Mouse (Mus musculus) CD4-positive, CD25-positive, alpha-beta regulatory T cell, adult 4 months (primary cell): ENCODE results near the gene Scamp1. TPM values are rescaled to one million over a fixed set of nuclear protein-coding genes. Genes with fewer than 3 reads are reported as not detected.

Source experiments
- ATAC-seq: one replicate; pipeline ENCODE4 v1.8.0; 2017
- polyA plus RNA-seq, 2 experiments: library from polyadenylated mRNA; unstranded; fragments of 100-300 nt; shearing (Covaris generic); gene quantifications; one replicate each; pipeline ENCODE4 v1.2.1; 2017

Scamp1 gene
- polyA plus RNA-seq, 2 experiments from 2014 or later, result 2.5 to 3.0 TPM

DNA sequence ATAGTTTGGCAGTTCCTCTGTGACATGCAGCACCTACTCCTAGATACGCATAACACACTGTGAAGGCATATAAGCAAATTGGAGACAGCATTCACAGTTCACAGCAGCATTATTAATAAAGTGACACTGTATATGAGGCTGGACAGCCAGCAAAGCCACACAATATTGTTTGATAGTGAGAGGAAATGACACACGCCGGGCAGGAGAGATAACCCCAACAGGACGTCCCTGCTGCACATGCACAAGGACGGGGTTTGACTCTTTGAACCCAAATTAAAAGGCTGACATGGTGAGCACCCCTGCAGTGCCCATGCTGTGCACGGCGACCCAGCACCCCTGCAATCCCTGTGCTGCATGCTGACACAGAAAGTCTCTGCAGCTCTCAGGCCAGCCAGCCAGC is 17.5 kb downstream of the Scamp1 start:
- ATAC-seq, result no peak

GRCm38 (mm10) chr13:94267190-94267589 is 18.5 kb downstream of the Scamp1 start:
- no peak for ATAC-seq

- no peak for ATAC-seq
These were observed 19.1 kb downstream of the Scamp1 start for GRCm38 (mm10) chr13:94266530-94266929.

- ATAC-seq, result no peak
These were observed 20.4 kb downstream of the Scamp1 start for GRCm38 (mm10) chr13:94265291-94265690.

GRCm38 (mm10) chr13:94263943-94264342 is 21.7 kb downstream of the Scamp1 start:
- ATAC-seq, result no peak

DNA sequence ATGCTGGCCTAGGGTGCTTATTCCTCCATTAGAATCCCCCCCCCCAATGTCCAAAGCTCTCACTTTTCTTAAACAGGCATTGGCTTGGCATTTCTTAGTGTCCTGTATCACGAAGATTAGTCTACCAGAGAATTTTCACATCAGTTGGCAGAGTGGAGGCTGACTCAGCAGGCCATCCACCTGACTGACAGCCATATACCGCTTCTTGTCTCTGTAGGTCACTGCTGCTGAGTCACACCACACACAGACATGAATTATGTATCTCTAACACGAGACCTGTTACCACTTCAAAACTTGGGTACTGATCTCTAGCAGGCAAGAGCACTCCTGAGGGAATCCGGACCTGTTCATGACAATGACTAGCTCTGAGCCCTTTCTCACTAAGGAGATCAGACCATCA is 23.1 kb downstream of the Scamp1 start:
- no peak for ATAC-seq

GRCm38 (mm10) chr13:94261624-94262023 is 24.0 kb downstream of the Scamp1 start:
- ATAC-seq, result no peak

GRCm38 (mm10) chr13:94260961-94261360 is 24.7 kb downstream of the Scamp1 start:
- ATAC-seq, result no peak

- ATAC-seq, result no peak
These were observed 26.4 kb downstream of the Scamp1 start for GRCm38 (mm10) chr13:94259210-94259609.

GRCm38 (mm10) chr13:94258530-94258929 is 27.1 kb downstream of the Scamp1 start:
- no peak for ATAC-seq

- ATAC-seq, result no peak
These were observed 27.9 kb downstream of the Scamp1 start for GRCm38 (mm10) chr13:94257711-94258110.

DNA sequence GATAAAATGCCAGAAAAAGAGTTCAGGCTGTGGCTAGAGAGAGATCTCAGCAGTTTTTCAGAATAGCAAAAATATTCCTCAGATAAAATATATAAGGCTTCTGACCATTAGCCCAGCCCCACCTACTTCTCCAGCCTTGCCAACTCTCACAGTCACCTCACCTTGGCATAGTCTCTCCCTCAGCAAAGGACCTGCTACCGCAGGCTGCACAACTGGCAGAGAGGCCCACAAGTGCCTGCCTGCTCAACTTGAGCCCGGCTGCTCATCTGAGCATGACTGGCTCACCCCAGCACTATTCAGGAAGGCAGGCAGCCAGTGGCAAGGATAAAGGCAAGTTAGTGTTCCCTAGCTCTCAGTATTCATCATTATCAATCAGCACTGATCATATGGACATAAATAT is 30.5 kb downstream of the Scamp1 start:
- no peak for ATAC-seq

DNA sequence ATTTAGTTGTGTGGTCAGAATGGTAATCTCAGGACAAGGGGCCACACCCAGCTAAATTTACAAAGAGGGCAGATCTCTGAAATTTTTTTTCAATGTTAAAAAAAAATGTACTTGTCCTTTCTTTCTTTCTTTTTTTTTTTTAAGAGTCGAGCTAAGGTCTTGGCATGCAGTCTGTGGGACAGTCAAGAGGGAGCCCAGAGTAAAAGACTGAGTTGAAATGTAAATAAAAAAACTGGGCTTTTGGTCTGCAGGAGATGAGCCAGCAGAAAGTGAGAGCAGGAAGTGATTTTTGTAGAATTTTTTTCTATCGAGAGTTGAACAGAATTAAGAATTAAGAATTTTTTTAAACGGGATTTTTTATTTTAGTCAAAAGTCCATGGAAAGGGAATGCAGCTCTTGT is 31.4 kb downstream of the Scamp1 start:
- no peak for ATAC-seq

GRCm38 (mm10) chr13:94253052-94253451 is 32.6 kb downstream of the Scamp1 start:
- no peak for ATAC-seq

DNA sequence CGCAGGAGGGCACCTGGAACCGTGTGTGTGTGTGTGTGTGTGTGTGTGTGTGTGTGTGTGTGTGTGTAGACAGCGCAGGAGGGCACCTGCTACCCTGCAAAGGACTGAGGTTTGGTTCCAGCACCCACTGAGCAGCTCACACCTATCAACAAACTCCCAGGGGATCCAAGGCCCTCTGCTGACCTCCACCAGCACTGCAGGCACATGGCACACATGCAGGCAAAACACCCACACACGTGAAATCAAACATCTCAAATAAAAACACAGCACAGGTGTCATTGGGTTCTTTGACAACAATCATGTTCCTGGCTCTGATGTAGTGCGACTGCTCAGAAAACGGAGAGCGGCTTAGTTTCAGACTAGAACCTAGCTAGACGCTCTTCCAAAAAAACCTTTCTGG is 34.9 kb downstream of the Scamp1 start:
- ATAC-seq, result no peak

DNA sequence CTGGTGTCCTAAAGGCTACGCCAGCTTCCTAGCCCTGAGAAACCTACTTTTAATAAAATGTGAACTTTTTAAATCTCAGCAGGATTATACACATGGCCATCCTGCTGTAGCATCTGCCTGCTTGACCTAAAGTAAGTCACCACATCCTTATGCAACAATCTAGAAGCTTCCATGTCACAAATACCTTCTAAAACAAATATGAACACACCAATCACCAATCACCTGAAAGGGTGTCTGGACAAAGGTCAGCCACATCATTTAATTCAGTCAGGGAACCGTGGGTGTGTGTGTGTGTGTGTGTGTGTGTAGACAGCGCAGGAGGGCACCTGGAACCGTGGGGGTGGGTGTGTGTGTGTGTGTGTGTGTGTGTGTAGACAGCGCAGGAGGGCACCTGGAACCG is 35.5 kb downstream of the Scamp1 start:
- ATAC-seq, result no peak

DNA sequence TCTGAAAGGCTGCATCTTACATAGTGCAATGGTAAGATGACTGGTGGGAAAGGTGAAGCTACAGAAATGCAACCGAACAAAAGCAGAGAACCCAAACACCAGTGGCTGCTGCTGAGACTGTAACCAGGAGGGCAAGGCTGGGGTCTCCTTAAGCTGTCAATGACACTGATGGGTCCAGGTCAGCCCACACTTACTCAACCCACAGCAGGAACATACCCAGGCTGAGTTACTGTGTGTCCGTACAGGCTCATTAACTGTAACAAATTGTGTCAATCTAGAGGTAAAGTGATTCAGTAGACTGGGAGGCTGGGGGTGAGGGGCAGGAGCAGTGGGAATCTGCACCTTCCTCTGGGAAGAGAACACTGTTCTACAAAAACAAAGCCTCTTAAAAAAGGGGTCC is 42.8 kb downstream of the Scamp1 start:
- no peak for ATAC-seq

- ATAC-seq, result no peak
These were observed 43.6 kb downstream of the Scamp1 start for GRCm38 (mm10) chr13:94241892-94242524.

- ATAC-seq, result no peak
These were observed 44.8 kb downstream of the Scamp1 start for GRCm38 (mm10) chr13:94240873-94241272.

- ATAC-seq, result no peak
These were observed 45.5 kb downstream of the Scamp1 start for GRCm38 (mm10) chr13:94240111-94240510.

DNA sequence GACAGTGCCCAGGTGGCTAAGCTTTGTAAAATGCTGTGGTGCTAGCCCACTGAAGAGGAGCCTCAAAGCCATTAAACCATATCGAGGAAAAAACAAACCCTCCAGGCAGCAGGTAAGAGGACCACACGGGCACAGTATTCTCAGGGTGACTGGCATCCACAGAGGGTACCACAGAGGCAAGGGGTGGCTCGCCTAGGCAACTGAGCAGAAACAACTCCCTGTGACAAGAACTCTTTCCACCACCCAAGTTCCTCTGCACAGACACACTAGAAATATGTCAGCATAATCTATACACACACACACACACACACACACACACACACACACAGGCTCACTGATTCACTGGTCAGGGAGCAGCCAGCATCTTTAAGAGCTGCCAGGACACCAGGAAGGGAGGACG is 46.2 kb downstream of the Scamp1 start:
- ATAC-seq, result no peak

DNA sequence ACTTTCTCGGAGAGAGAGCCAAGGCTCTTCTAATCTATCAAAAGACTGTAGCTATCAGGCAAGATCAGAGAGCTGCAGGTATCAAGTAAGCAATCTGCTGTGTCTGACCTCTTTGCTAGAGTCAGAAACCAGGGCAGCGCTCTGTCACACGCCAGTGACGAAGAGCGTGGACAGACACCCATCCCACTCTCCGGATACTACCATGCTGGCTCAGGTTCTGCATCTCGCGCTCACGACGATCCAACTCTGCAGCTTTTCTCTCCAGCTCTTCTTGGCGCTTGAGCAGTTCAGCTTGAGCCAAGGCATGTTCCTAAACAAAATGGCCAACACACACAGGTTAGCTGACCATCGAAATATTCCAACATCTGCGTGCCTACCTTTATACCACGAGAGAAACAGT is 53.8 kb downstream of the Scamp1 start:
- ATAC-seq, result no peak

DNA sequence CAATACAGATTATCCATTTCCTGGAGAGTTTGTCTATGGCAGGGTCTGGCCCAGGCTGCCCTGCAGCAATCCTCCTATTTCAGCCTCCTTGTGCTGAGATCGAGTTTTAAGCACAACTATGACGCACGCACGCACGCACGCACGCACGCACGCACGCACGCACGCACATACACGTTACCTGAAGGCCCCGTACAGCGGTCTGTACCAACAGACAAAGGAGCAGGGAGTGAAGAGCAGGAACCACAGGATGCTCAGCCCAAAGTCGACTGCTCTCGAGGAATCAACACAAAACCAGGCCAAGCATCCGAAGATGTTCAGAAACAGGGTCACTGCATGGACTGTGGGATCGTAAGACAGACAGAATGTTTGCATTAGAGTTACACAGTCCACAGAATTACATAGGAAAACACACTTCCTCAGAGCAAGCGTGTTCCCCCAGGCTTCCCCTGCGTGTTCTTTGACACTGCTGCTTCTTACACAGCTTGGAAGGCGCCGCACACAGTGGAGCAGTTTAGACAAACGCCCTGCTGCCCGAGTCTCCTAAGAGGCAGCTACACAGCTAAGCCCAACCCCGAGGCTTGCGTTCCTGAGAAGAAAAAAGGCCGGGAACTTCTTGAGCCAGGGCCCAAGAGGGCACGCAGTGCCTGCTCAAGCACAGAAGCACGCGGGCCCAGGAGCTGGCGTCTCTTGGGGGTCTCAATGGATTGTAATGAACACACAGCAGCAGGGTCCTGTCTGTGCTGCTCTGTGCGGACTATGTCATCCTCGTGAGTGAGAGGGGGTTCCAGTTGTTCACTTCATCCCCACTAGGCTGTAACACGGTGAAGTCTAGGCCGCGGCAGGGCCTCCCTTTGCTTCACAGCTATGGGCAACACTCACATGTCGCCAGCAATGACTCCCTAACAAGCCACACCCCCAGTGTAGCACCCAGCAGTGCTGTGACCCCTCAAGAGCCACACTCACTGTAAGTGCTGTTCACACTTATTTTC is 60.6 kb downstream of the Scamp1 start:
- no peak for ATAC-seq

DNA sequence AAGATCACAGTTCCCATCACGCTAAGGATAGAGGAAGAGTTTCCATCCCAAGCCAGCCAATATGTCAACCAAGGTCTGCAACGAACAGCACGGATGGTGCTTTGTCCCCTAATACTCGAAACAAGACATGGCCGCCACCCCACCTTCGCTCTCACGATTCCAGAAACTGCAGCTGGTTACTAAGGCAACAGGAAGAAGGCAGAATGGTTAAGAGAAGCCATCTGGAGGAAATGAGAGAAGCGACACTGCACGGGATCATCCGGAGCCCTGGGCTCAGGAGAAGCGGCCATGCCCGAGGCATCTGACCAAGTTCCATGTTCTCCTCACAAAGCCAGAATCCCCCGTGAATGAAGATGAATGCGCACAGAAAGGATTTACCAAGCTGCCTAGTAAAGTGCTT is 62.0 kb downstream of the Scamp1 start:
- ATAC-seq, result no peak
